Mouse (Mus musculus): ENCODE results near the gene Efcc1. TPM values are rescaled to one million over a fixed set of nuclear protein-coding genes. Genes with fewer than 3 reads are reported as not detected.

Efcc1 gene
- polyA plus RNA-seq, 1 experiment from 2014 or later = 8.0 TPM

DNA sequence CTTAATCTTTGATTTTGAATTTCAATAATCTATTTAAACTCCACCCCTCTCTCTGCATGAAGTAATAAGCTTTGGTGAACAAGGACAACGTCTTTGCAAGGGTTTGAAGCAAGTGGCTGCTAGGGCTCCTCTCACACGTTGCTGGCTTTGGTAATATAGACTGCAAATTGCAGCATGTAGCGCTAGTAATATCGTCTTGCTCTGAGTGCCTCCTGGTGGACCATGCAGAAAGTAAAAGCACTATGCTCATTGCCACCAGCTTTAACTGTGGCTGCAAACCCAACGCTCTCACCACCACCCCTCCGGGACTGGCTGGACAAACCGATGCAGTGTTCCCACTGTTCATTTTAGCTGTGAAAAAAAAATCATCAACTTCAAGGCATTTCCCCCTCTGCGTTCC, 40.0 kb downstream of the Efcc1 start:
- Histone ChIP-seq H3K27ac (no peak overlapping the region), H3K9me3 (ENCODE audit: control insufficient read depth, low read length) (no peaks in the 10 kb centered on the region), H3K27me3 (ENCODE audit: control insufficient read depth, insufficient read depth, low read length) (no peaks in the 10 kb centered on the region), H3K9ac (no peak overlapping the region), H3K36me3 (replicated peaks; ENCODE audit: control insufficient read depth, insufficient read depth) (no peaks in the 10 kb centered on the region), H3K4me1 (replicated peaks; ENCODE audit: control insufficient read depth, insufficient read depth, low read length) (no peaks in the 10 kb centered on the region), H3K4me2 (replicated peaks) (no peak overlapping the region), H3K4me3 (replicated peaks; ENCODE audit: low read length) (no peak overlapping the region)
- WGBS = 51% methylated on average over 8 of the region's 8 CpGs
- peak; percentile 38 for DNase-seq (ENCODE audit: low spot score)
- ATAC-seq (ENCODE audit: low FRiP score) = no peak

- Histone ChIP-seq H3K4me3 (replicated peaks; ENCODE audit: low read length) (no peak overlapping the region), H3K9ac (no peak overlapping the region), H3K27me3 (ENCODE audit: control insufficient read depth, insufficient read depth, low read length) (no peaks in the 10 kb centered on the region), H3K36me3 (replicated peaks; ENCODE audit: control insufficient read depth, insufficient read depth) (no peaks in the 10 kb centered on the region), H3K4me1 (replicated peaks; ENCODE audit: control insufficient read depth, insufficient read depth, low read length) (no peaks in the 10 kb centered on the region), H3K9me3 (ENCODE audit: control insufficient read depth, low read length) (no peaks in the 10 kb centered on the region), H3K27ac (no peak overlapping the region), H3K4me2 (replicated peaks) (no peak overlapping the region)
- 44% methylated on average over 1 of the region's 1 CpGs for whole genome bisulfite sequencing
- ATAC-seq (ENCODE audit: low FRiP score) = no peak
- DNase-seq (ENCODE audit: low spot score) = peak; percentile 8
These were observed 43.8 kb downstream of the Efcc1 start for GRCm38 (mm10) chr6:87774466-87774865.

DNA sequence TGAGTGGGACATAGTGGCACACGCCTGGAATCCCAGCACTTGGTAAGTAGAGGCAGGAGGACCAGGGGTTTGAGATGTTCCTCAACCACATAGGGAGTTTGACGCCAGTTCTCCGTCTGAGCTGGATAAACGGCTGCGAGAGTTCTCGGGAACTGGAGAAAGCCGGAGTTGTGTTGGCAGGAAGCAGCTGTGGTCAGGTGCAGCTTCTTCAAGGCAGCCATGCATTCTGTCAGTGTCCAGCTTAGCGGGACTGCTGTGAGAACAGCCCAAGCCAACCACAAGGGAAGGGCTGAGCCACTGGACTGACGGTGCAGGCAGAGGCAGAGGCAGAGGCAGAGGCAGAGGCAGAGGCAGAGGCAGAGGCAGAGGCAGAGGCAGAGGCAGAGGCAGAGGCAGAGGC, 44.2 kb downstream of the Efcc1 start:
- Histone ChIP-seq H3K36me3 (replicated peaks; ENCODE audit: control insufficient read depth, insufficient read depth) (no peaks in the 10 kb centered on the region), H3K9me3 (ENCODE audit: control insufficient read depth, low read length) (no peaks in the 10 kb centered on the region), H3K4me3 (replicated peaks; ENCODE audit: low read length) (no peak overlapping the region), H3K27ac (no peak overlapping the region), H3K27me3 (ENCODE audit: control insufficient read depth, insufficient read depth, low read length) (no peaks in the 10 kb centered on the region), H3K4me2 (replicated peaks) (no peak overlapping the region), H3K9ac (no peak overlapping the region), H3K4me1 (replicated peaks; ENCODE audit: control insufficient read depth, insufficient read depth, low read length) (no peaks in the 10 kb centered on the region)
- 89% methylated on average over 9 of the region's 9 CpGs for WGBS
- ATAC-seq (ENCODE audit: low FRiP score) = no peak
- no peak for DNase-seq (ENCODE audit: low spot score)

DNA sequence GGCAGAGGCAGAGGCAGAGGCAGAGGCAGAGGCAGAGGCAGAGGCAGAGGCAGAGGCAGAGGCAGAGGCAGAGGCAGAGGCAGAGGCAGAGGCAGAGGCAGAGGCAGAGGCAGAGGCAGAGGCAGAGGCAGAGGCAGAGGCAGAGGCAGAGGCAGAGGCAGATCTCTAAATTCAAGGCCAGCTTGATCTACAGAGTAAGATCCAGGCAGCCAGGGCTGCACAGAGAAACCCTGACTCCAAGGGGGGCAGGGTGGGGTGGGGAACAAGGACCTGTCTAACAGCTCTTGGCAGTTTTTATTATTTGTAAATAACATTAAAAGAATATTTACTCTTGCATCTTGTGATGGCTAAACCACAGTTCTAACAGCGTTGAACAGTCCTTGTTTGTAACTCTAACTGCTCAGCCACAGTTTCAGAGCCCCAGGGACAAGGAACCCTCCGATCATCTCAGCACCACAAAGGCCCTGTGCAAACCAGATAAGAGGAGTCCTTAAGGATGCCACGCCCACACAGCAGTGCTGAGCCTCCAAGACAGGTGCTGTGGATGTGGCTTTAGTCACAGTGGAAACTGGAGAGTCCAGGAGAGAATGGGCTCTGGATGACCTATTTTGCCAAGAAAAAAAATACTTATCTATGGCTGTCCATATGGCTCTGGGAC, 45.0 kb downstream of the Efcc1 start:
- 78% methylated on average over 3 of the region's 3 CpGs for WGBS
- no peak overlapping the region for H3K27ac ChIP-seq
- no peak for ATAC-seq (ENCODE audit: low FRiP score)

GRCm38 (mm10) chr6:87776663-87777062, 46.0 kb downstream of the Efcc1 start:
- Histone ChIP-seq H3K27me3 (ENCODE audit: control insufficient read depth, insufficient read depth, low read length) (no peaks in the 10 kb centered on the region), H3K4me1 (replicated peaks; ENCODE audit: control insufficient read depth, insufficient read depth, low read length) (no peaks in the 10 kb centered on the region), H3K4me2 (replicated peaks) (no peak overlapping the region), H3K9me3 (ENCODE audit: control insufficient read depth, low read length) (no peaks in the 10 kb centered on the region), H3K27ac (no peak overlapping the region), H3K36me3 (replicated peaks; ENCODE audit: control insufficient read depth, insufficient read depth) (no peaks in the 10 kb centered on the region), H3K9ac (no peak overlapping the region), H3K4me3 (replicated peaks; ENCODE audit: low read length) (no peak overlapping the region)
- no peak for ATAC-seq (ENCODE audit: low FRiP score)
- 100% methylated on average over 1 of the region's 1 CpGs for WGBS
- no peak for DNase-seq (ENCODE audit: low spot score)

More for the DNA sequence above, 45.0 kb downstream of the Efcc1 start:
- no peaks in the 10 kb centered on the region for H3K36me3 ChIP-seq (replicated peaks; ENCODE audit: control insufficient read depth, insufficient read depth)
- H3K27me3 ChIP-seq (ENCODE audit: control insufficient read depth, insufficient read depth, low read length) = no peaks in the 10 kb centered on the region
- no peaks in the 10 kb centered on the region for H3K4me1 ChIP-seq (replicated peaks; ENCODE audit: control insufficient read depth, insufficient read depth, low read length)
- H3K9ac ChIP-seq = no peak overlapping the region
- DNase-seq (ENCODE audit: low spot score) = no peak
- no peaks in the 10 kb centered on the region for H3K9me3 ChIP-seq (ENCODE audit: control insufficient read depth, low read length)
- no peak overlapping the region for H3K4me3 ChIP-seq (replicated peaks; ENCODE audit: low read length)
- H3K4me2 ChIP-seq (replicated peaks) = no peak overlapping the region

DNA sequence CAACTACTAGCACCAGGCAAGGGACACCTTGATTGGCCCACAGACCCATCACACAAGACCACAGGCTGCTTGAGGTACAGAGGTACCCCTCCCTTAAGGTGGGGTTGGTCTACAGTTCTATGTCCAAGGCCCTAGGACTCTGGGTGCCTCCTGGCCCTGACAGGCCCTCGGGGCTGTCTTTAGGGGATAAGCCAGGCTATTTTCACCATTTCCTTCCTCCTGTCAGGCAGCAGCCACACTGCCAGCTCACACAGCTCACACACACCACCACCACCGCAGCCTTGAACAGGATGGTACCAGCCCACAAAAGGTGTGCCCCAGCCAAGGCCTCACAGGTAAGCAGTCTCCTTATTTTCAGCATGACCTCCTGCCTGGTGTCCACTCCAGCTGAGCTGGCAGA, 47.2 kb downstream of the Efcc1 start, which contains the start of gene Gp9:
Gene Gp9 (plus strand): TSS at position 231 of the 400 bp plus-strand sequence.
- DNase-seq (ENCODE audit: low spot score) (no peak), ATAC-seq (ENCODE audit: low FRiP score) (no peak)
- Histone ChIP-seq H3K27ac (no peak within 1 kb of the TSS), H3K9ac (no peak within 1 kb of the TSS), H3K27me3 (ENCODE audit: control insufficient read depth, insufficient read depth, low read length) (no peaks in the 10 kb centered on the region), H3K4me3 (replicated peaks; ENCODE audit: low read length) (no peak within 1 kb of the TSS), H3K4me1 (replicated peaks; ENCODE audit: control insufficient read depth, insufficient read depth, low read length) (no peaks in the 10 kb centered on the region), H3K4me2 (replicated peaks) (no peak within 1 kb of the TSS), H3K36me3 (replicated peaks; ENCODE audit: control insufficient read depth, insufficient read depth) (no peaks in the 10 kb centered on the region), H3K9me3 (ENCODE audit: control insufficient read depth, low read length) (no peaks in the 10 kb centered on the region)
- WGBS = 74% methylated on average over 2 of the region's 2 CpGs

GRCm38 (mm10) chr6:87778294-87779173, 47.9 kb downstream of the Efcc1 start:
- Histone ChIP-seq H3K4me3 (replicated peaks; ENCODE audit: low read length) (no peak overlapping the region), H3K4me1 (replicated peaks; ENCODE audit: control insufficient read depth, insufficient read depth, low read length) (no peaks in the 10 kb centered on the region), H3K4me2 (replicated peaks) (no peak overlapping the region), H3K27ac (no peak overlapping the region), H3K9me3 (ENCODE audit: control insufficient read depth, low read length) (no peaks in the 10 kb centered on the region), H3K36me3 (replicated peaks; ENCODE audit: control insufficient read depth, insufficient read depth) (no peaks in the 10 kb centered on the region), H3K9ac (no peak overlapping the region), H3K27me3 (ENCODE audit: control insufficient read depth, insufficient read depth, low read length) (no peaks in the 10 kb centered on the region)
- DNase-seq (ENCODE audit: low spot score) (no peak), ATAC-seq (ENCODE audit: low FRiP score) (no peak)
- WGBS = 80% methylated on average over 11 of the region's 11 CpGs

- Histone ChIP-seq H3K9me3 (ENCODE audit: control insufficient read depth, low read length) (no peaks in the 10 kb centered on the region), H3K9ac (no peak overlapping the region), H3K4me3 (replicated peaks; ENCODE audit: low read length) (no peak overlapping the region), H3K4me1 (replicated peaks; ENCODE audit: control insufficient read depth, insufficient read depth, low read length) (no peaks in the 10 kb centered on the region), H3K36me3 (replicated peaks; ENCODE audit: control insufficient read depth, insufficient read depth) (no peaks in the 10 kb centered on the region), H3K27ac (no peak overlapping the region), H3K4me2 (replicated peaks) (no peak overlapping the region), H3K27me3 (ENCODE audit: control insufficient read depth, insufficient read depth, low read length) (no peaks in the 10 kb centered on the region)
- DNase-seq (ENCODE audit: low spot score) = no peak
- WGBS = 84% methylated on average over 11 of the region's 11 CpGs
- ATAC-seq (ENCODE audit: low FRiP score) = no peak
These were observed 48.8 kb downstream of the Efcc1 start for GRCm38 (mm10) chr6:87779174-87780165.

Data from hindbrain, embryonic 14.5 days (tissue).